Mouse (Mus musculus) heart, embryonic 11.5 days (tissue): ENCODE measurements around the gene Synpo2l. TPM values are rescaled to one million over a fixed set of nuclear protein-coding genes. Genes with fewer than 3 reads are reported as not detected.

Experiments
- ATAC-seq: fragments of 200-750 bp; cut with Nextera tagmentation; replicated peaks from 2 replicates; pipeline ENCODE4 v1.8.0; 2017; ENCODE audit warnings: moderate library complexity; ENCODE audit not compliant: insufficient number of reproducible peaks, low FRiP score, low TSS enrichment
- H3K27ac ChIP-seq: fragments of 300-500 bp; sonication (generic); 2 replicates; pipeline ENCODE4 v1.5.1; 2014; ENCODE audit warnings: mild to moderate bottlenecking, low read depth, low read length
- H3K27me3 ChIP-seq: fragments of 300-500 bp; sonication (generic); 2 replicates; pipeline ENCODE4 v1.6.1; 2014; ENCODE audit warnings: mild to moderate bottlenecking, low read length, mixed read lengths; ENCODE audit not compliant: control insufficient read depth, insufficient read depth
- H3K36me3 ChIP-seq: fragments of 300-500 bp; sonication (generic); 2 replicates; pipeline ENCODE4 v1.6.1; 2014; ENCODE audit warnings: mild to moderate bottlenecking, low read length, moderate library complexity, mixed read lengths; ENCODE audit not compliant: control insufficient read depth, insufficient read depth
- H3K4me1 ChIP-seq: fragments of 300-500 bp; sonication (generic); 2 replicates; pipeline ENCODE4 v1.6.1; 2014; ENCODE audit warnings: low read length; ENCODE audit not compliant: control insufficient read depth, insufficient read depth
- H3K4me2 ChIP-seq: fragments of 300-500 bp; sonication (generic); 2 replicates; pipeline ENCODE4 v1.6.1; 2014; ENCODE audit warnings: mild to moderate bottlenecking, moderate library complexity
- H3K4me3 ChIP-seq: fragments of 300-500 bp; sonication (generic); 2 replicates; pipeline ENCODE4 v1.5.1; 2014; ENCODE audit warnings: low read depth, low read length
- H3K9ac ChIP-seq: fragments of 300-500 bp; sonication (generic); 2 replicates; pipeline ENCODE4 v1.6.1; 2014; ENCODE audit warnings: mild to moderate bottlenecking, low read depth, low read length, moderate library complexity
- H3K9me3 ChIP-seq: fragments of 300-500 bp; sonication (generic); replicated peaks from 2 replicates; pipeline ENCODE4 v1.6.1; 2016; ENCODE audit warnings: low read length; ENCODE audit not compliant: control insufficient read depth
- WGBS: fragments of 180-500 bp; shearing (Covaris S2); extraction: QIAGEN DNeasy Blood & Tissue Kit; methylation state at CpG from one replicate; pipeline ENCODE4 v1.1.7; 2014; ENCODE audit not compliant: insufficient replicate concordance; 5-methylcytosine and 5-hydroxymethylcytosine counted together
- polyA plus RNA-seq: library from polyadenylated mRNA; unstranded; fragments of >200 nt; fragmentation: Nextera tagmentation; extraction: Ambion mirVana; gene quantifications from 2 replicates; pipeline ENCODE4 v1.2.1, GENCODE M21; 2014

The Synpo2l gene
- polyA plus RNA-seq, 1 experiment from 2014 or later, result 106 TPM

GRCm38 (mm10) chr14:20658326-20658725 lies 9.8 kb downstream of the Synpo2l start:
- ATAC-seq, result no peak
- no peak overlapping the region for H3K4me3 ChIP-seq
- peaks cover 30% of the 10 kb centered on the region for H3K4me1 ChIP-seq
- no peak overlapping the region for H3K4me2 ChIP-seq
- H3K9me3 ChIP-seq, result no peaks in the 10 kb centered on the region
- no peak overlapping the region for H3K9ac ChIP-seq
- H3K27me3 ChIP-seq, result no peaks in the 10 kb centered on the region
- H3K27ac ChIP-seq, result no peak overlapping the region
- H3K36me3 ChIP-seq, result no peaks in the 10 kb centered on the region

- ATAC-seq, result no peak
- Histone ChIP-seq H3K36me3 (no peaks in the 10 kb centered on the region), H3K27me3 (no peaks in the 10 kb centered on the region), H3K4me2 (peak within 1 kb of the TSS; percentile 51), H3K4me3 (peak within 1 kb of the TSS; percentile 27), H3K27ac (peak within 1 kb of the TSS; percentile 57), H3K9ac (peak within 1 kb of the TSS; percentile 59), H3K9me3 (no peaks in the 10 kb centered on the region), H3K4me1 (peaks cover 27% of the 10 kb centered on the region)
- WGBS, result 23% methylated on average over 11 of the region's 11 CpGs
Measured at GRCm38 (mm10) chr14:20656361-20656760, 11.8 kb downstream of the Synpo2l start, which contains the start of gene Myoz1. Gene Myoz1, minus strand, starts transcription at chr14:20656540.

GRCm38 (mm10) chr14:20655731-20656130 lies 12.4 kb downstream of the Synpo2l start:
- no peaks in the 10 kb centered on the region for H3K36me3 ChIP-seq
- no peaks in the 10 kb centered on the region for H3K27me3 ChIP-seq
- no peak overlapping the region for H3K9ac ChIP-seq
- H3K4me2 ChIP-seq, result peak overlapping the region; percentile 51
- no peak for ATAC-seq
- H3K4me3 ChIP-seq, result peak overlapping the region; percentile 27; the same call in 1 of the 2 replicates
- peak overlapping the region; percentile 57 for H3K27ac ChIP-seq
- H3K4me1 ChIP-seq, result peaks cover 26% of the 10 kb centered on the region
- no peaks in the 10 kb centered on the region for H3K9me3 ChIP-seq
- 57% methylated on average over 9 of the region's 9 CpGs for WGBS

- Histone ChIP-seq H3K36me3 (no peaks in the 10 kb centered on the region), H3K4me1 (peaks cover 19% of the 10 kb centered on the region), H3K4me2 (no peak overlapping the region), H3K9ac (no peak overlapping the region), H3K4me3 (no peak overlapping the region), H3K9me3 (no peaks in the 10 kb centered on the region), H3K27ac (peak overlapping the region; percentile 57), H3K27me3 (no peaks in the 10 kb centered on the region)
- ATAC-seq, result no peak
- 59% methylated on average over 9 of the region's 9 CpGs for WGBS
Measured at GRCm38 (mm10) chr14:20654690-20655421, 13.3 kb downstream of the Synpo2l start.

- no peaks in the 10 kb centered on the region for H3K27me3 ChIP-seq
- 45% methylated on average over 4 of the region's 4 CpGs for WGBS
- H3K4me1 ChIP-seq, result peaks cover 18% of the 10 kb centered on the region
- no peak overlapping the region for H3K4me3 ChIP-seq
- no peaks in the 10 kb centered on the region for H3K36me3 ChIP-seq
- H3K9me3 ChIP-seq, result no peaks in the 10 kb centered on the region
- no peak overlapping the region for H3K4me2 ChIP-seq
- no peak overlapping the region for H3K9ac ChIP-seq
- H3K27ac ChIP-seq, result no peak overlapping the region
- no peak for ATAC-seq
Measured at GRCm38 (mm10) chr14:20651722-20652256, 16.4 kb downstream of the Synpo2l start.

GRCm38 (mm10) chr14:20651000-20651399 lies 17.2 kb downstream of the Synpo2l start:
- ATAC-seq, result no peak
- H3K27me3 ChIP-seq, result no peaks in the 10 kb centered on the region
- H3K27ac ChIP-seq, result no peak overlapping the region
- WGBS, result 63% methylated on average over 2 of the region's 2 CpGs
- H3K9ac ChIP-seq, result no peak overlapping the region
- H3K4me1 ChIP-seq, result peaks cover 11% of the 10 kb centered on the region; the same call in 1 of the 2 replicates
- H3K4me2 ChIP-seq, result no peak overlapping the region
- no peaks in the 10 kb centered on the region for H3K36me3 ChIP-seq
- H3K9me3 ChIP-seq, result no peaks in the 10 kb centered on the region
- H3K4me3 ChIP-seq, result no peak overlapping the region

- no peaks in the 10 kb centered on the region for H3K36me3 ChIP-seq
- no peak overlapping the region for H3K4me3 ChIP-seq
- H3K4me1 ChIP-seq, result peaks cover 7% of the 10 kb centered on the region; the same call in 1 of the 2 replicates
- H3K9ac ChIP-seq, result no peak overlapping the region
- H3K4me2 ChIP-seq, result no peak overlapping the region
- H3K27me3 ChIP-seq, result no peaks in the 10 kb centered on the region
- H3K27ac ChIP-seq, result no peak overlapping the region
- no peak for ATAC-seq
- no peaks in the 10 kb centered on the region for H3K9me3 ChIP-seq
Measured at GRCm38 (mm10) chr14:20646381-20646780, 21.8 kb downstream of the Synpo2l start.

- no peaks in the 10 kb centered on the region for H3K9me3 ChIP-seq
- H3K27ac ChIP-seq, result no peak overlapping the region
- no peak overlapping the region for H3K4me2 ChIP-seq
- no peak overlapping the region for H3K4me3 ChIP-seq
- 37% methylated on average over 3 of the region's 3 CpGs for WGBS
- no peaks in the 10 kb centered on the region for H3K36me3 ChIP-seq
- ATAC-seq, result no peak
- H3K9ac ChIP-seq, result no peak overlapping the region
- peaks cover 7% of the 10 kb centered on the region; the same call in 1 of the 2 replicates for H3K4me1 ChIP-seq
- H3K27me3 ChIP-seq, result no peaks in the 10 kb centered on the region
Measured at GRCm38 (mm10) chr14:20645547-20645946, 22.6 kb downstream of the Synpo2l start.

- Histone ChIP-seq H3K36me3 (no peaks in the 10 kb centered on the region), H3K9ac (peak overlapping the region; percentile 98), H3K4me1 (peaks cover 10% of the 10 kb centered on the region; the same call in 1 of the 2 replicates), H3K4me3 (peak overlapping the region; percentile 91), H3K27me3 (no peaks in the 10 kb centered on the region), H3K4me2 (peak overlapping the region; percentile 91), H3K27ac (peak overlapping the region; percentile 93), H3K9me3 (no peaks in the 10 kb centered on the region)
- ATAC-seq, result no peak
- WGBS, result 14% methylated on average over 10 of the region's 10 CpGs
Measured at GRCm38 (mm10) chr14:20641438-20641875, 26.7 kb downstream of the Synpo2l start.
